Mouse (Mus musculus) heart, embryonic 12.5 days (tissue): ENCODE results near the gene Pxn. TPM values are rescaled to one million over a fixed set of nuclear protein-coding genes. Genes with fewer than 3 reads are reported as not detected.
A peak's percentile ranks its signal among the peaks of the same experiment; 100 is the strongest.

Source experiments
- ATAC-seq: fragments of 200-750 bp; cut with Nextera tagmentation; 2 replicates; pipeline ENCODE4 v1.8.0; 2017; ENCODE audit warnings: moderate TSS enrichment, moderate library complexity; ENCODE audit not compliant: insufficient number of reproducible peaks, low FRiP score
- H3K27ac ChIP-seq: fragments of 300-500 bp; sonication (generic); 2 replicates; pipeline ENCODE4 v1.5.1; 2016; ENCODE audit warnings: mild to moderate bottlenecking, moderate library complexity; ENCODE audit not compliant: poor library complexity, severe bottlenecking
- H3K27me3 ChIP-seq: fragments of 300-500 bp; sonication (generic); replicated peaks from 2 replicates; pipeline ENCODE4 v1.6.1; 2016; ENCODE audit warnings: mild to moderate bottlenecking, moderate library complexity
- H3K36me3 ChIP-seq: fragments of 300-500 bp; sonication (generic); 2 replicates; pipeline ENCODE4 v1.6.1; 2016; ENCODE audit warnings: mild to moderate bottlenecking, moderate library complexity
- H3K4me1 ChIP-seq: fragments of 300-500 bp; sonication (generic); replicated peaks from 2 replicates; pipeline ENCODE4 v1.6.1; 2016; ENCODE audit warnings: mild to moderate bottlenecking
- H3K4me2 ChIP-seq: fragments of 300-500 bp; sonication (generic); 2 replicates; pipeline ENCODE4 v1.6.1; 2016; ENCODE audit warnings: mild to moderate bottlenecking, moderate library complexity
- H3K4me3 ChIP-seq: fragments of 300-500 bp; sonication (generic); 2 replicates; pipeline ENCODE4 v1.5.1; 2016; ENCODE audit warnings: mild to moderate bottlenecking
- H3K9ac ChIP-seq: fragments of 300-500 bp; sonication (generic); 2 replicates; pipeline ENCODE4 v1.6.1; 2016; ENCODE audit warnings: mild to moderate bottlenecking, moderate library complexity
- H3K9me3 ChIP-seq: fragments of 300-500 bp; sonication (generic); replicated peaks from 2 replicates; pipeline ENCODE4 v1.6.1; 2016; ENCODE audit warnings: mild to moderate bottlenecking, moderate library complexity
- WGBS: fragments of 180-500 bp; shearing (Covaris S2); methylation state at CpG from one replicate; pipeline ENCODE4 v1.1.7; 2016; 5-methylcytosine and 5-hydroxymethylcytosine counted together
- polyA plus RNA-seq: library from polyadenylated mRNA; unstranded; fragments of >200 nt; fragmentation: Nextera tagmentation; extraction: Ambion mirVana; gene quantifications from 2 replicates; pipeline ENCODE4 v1.2.1, GENCODE M21; 2016

Gene Pxn
- polyA plus RNA-seq, 1 experiment from 2014 or later = 41.1 TPM

DNA sequence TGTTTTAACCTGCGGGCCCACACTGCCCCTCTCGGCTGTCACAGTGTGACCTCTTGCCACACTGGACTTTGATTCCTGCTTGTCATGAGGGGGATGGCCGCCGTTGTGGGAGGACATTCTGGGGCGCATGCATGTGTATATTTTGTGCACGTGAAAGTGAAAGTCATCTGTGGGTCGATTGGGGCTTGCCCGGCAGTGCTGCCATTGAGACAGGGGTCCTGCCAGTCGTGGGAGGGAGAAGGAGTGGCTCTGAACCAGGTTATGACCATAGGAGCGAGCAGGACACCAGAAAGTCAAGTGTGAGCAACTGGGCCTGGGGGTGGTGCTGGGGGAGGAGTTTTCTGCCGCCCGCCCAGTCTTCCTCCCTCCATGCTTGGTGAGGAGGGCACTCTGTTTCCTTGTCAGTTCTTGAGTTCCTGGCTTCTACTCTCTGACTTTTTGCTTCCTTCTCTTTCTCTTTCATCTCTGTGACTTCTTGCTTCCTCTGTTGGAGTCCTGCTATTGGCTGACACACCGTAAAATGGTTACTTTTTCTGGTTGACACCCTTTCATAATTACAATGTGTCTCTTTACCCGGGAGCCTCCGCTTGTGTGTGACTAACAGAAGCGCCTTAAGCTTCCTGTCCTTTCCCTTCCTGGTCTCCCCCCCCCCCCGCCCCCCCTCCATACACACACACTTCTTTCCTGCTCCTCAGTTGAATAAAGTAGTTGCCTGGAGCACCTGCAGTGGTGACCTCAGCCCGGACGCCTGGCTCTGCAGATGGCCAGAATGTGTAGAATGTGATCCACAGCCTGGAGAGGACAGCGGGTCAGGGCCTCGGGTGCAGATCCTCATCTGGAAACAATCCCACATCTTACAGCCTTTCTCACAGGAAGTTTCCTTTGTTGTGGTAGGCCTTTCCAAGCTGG lies 15.3 kb downstream of the Pxn start:
- Histone ChIP-seq H3K9ac (no peak overlapping the region), H3K27ac (peak overlapping the region; percentile 85), H3K9me3 (no peaks in the 10 kb centered on the region), H3K27me3 (no peaks in the 10 kb centered on the region), H3K36me3 (peaks cover 13% of the 10 kb centered on the region; the same call in 1 of the 2 replicates), H3K4me2 (peak overlapping the region; percentile 38), H3K4me1 (peaks cover 75% of the 10 kb centered on the region), H3K4me3 (no peak overlapping the region)
- ATAC-seq = no peak
- 57% methylated on average over 20 of the region's 21 CpGs for WGBS

- H3K4me2 ChIP-seq = no peak overlapping the region
These were observed 16.1 kb downstream of the Pxn start for GRCm38 (mm10) chr5:115522531-115522930.

GRCm38 (mm10) chr5:115522981-115523499 lies 16.6 kb downstream of the Pxn start:
- Histone ChIP-seq H3K27ac (peak overlapping the region; percentile 85), H3K4me3 (no peak overlapping the region), H3K27me3 (no peaks in the 10 kb centered on the region), H3K9ac (no peak overlapping the region), H3K4me1 (peaks cover 75% of the 10 kb centered on the region), H3K9me3 (no peaks in the 10 kb centered on the region), H3K36me3 (0 out of 2 replicates have a peak, but pooled peaks cover 8% of the 10 kb centered on the region), H3K4me2 (no peak overlapping the region)
- WGBS = 63% methylated on average over 15 of the region's 15 CpGs
- no peak for ATAC-seq

More at GRCm38 (mm10) chr5:115522531-115522930, 16.1 kb downstream of the Pxn start:
- peak overlapping the region; percentile 85 for H3K27ac ChIP-seq
- peaks cover 10% of the 10 kb centered on the region; the same call in 1 of the 2 replicates for H3K36me3 ChIP-seq
- WGBS = 84% methylated on average over 4 of the region's 4 CpGs
- H3K4me1 ChIP-seq = peaks cover 75% of the 10 kb centered on the region
- no peak overlapping the region for H3K9ac ChIP-seq
- H3K9me3 ChIP-seq = no peaks in the 10 kb centered on the region
- no peak for ATAC-seq
- H3K27me3 ChIP-seq = no peaks in the 10 kb centered on the region
- no peak overlapping the region for H3K4me3 ChIP-seq

DNA sequence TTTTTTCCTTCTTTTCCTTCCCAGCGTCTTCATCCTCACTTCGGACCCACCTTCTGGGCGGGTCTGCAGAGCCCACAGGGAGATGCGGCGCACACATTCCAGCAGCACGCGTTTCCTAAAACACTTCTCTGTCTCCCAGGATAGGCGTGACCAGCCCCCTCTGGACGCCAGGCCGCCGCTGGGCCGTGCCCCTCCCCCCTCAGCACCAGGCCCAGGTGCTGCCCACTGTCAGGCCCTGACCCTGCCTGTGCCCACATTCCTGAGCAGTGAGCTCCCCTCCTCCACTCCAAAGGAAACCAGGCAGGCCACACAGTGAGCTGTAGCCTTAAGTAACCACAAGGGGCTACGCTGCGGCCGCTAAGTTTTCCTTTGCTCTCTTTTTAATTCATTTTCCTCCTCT lies 17.5 kb downstream of the Pxn start:
- Histone ChIP-seq H3K36me3 (0 out of 2 replicates have a peak, but pooled peaks cover 6% of the 10 kb centered on the region), H3K27me3 (no peaks in the 10 kb centered on the region), H3K4me3 (no peak overlapping the region; the same call in 1 of the 2 replicates), H3K27ac (peak overlapping the region; percentile 37), H3K9me3 (no peaks in the 10 kb centered on the region), H3K9ac (peak overlapping the region; percentile 30; the same call in 1 of the 2 replicates), H3K4me2 (peak overlapping the region; percentile 58), H3K4me1 (peaks cover 78% of the 10 kb centered on the region)
- 7% methylated on average over 15 of the region's 15 CpGs for WGBS
- ATAC-seq = peak; percentile 44; the same call in 1 of the 2 replicates

- WGBS = 47% methylated on average over 12 of the region's 12 CpGs
- Histone ChIP-seq H3K36me3 (0 out of 2 replicates have a peak, but pooled peaks cover 3% of the 10 kb centered on the region), H3K4me1 (peaks cover 78% of the 10 kb centered on the region), H3K27ac (peak overlapping the region; percentile 37), H3K27me3 (no peaks in the 10 kb centered on the region), H3K4me3 (no peak overlapping the region), H3K9ac (peak overlapping the region; percentile 30; the same call in 1 of the 2 replicates), H3K4me2 (peak overlapping the region; percentile 58), H3K9me3 (no peaks in the 10 kb centered on the region)
- no peak; the same call in 1 of the 2 replicates for ATAC-seq
These were observed 18.0 kb downstream of the Pxn start for GRCm38 (mm10) chr5:115524471-115524870.

- no peak for ATAC-seq
- H3K4me3 ChIP-seq = no peak overlapping the region
- no peak overlapping the region for H3K27ac ChIP-seq
- WGBS = 86% methylated on average over 4 of the region's 4 CpGs
- no peak overlapping the region for H3K4me2 ChIP-seq
- peaks cover 82% of the 10 kb centered on the region for H3K4me1 ChIP-seq
- H3K9ac ChIP-seq = no peak overlapping the region
- 0 out of 2 replicates have a peak, but pooled peaks cover 3% of the 10 kb centered on the region for H3K36me3 ChIP-seq
- no peaks in the 10 kb centered on the region for H3K9me3 ChIP-seq
- no peaks in the 10 kb centered on the region for H3K27me3 ChIP-seq
These were observed 18.9 kb downstream of the Pxn start for GRCm38 (mm10) chr5:115525416-115525815.

DNA sequence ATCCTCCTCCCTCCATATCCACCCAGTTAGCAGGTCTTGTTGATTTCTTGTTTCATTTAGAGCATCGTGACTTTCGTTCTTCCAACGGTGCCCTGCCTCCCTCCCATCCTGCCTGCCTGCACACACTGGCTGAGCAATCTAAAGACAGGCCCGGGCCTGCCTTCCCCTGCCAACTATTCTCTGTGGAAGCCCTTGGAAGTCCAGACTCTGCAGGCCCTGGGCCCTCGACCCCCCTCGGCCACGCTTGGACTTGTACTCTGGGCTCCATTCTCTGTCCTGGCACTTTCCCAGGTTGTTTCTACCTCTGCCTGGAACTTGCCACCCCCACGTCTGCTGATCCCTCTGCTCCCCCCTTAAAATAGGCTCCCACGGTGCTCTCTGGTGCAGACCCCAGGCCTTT lies 19.5 kb downstream of the Pxn start:
- Histone ChIP-seq H3K4me1 (peaks cover 82% of the 10 kb centered on the region), H3K4me2 (no peak overlapping the region), H3K27me3 (no peaks in the 10 kb centered on the region), H3K9me3 (no peaks in the 10 kb centered on the region), H3K27ac (no peak overlapping the region), H3K4me3 (no peak overlapping the region), H3K9ac (no peak overlapping the region), H3K36me3 (0 out of 2 replicates have a peak, but pooled peaks cover 3% of the 10 kb centered on the region)
- 74% methylated on average over 9 of the region's 9 CpGs for WGBS
- no peak for ATAC-seq

DNA sequence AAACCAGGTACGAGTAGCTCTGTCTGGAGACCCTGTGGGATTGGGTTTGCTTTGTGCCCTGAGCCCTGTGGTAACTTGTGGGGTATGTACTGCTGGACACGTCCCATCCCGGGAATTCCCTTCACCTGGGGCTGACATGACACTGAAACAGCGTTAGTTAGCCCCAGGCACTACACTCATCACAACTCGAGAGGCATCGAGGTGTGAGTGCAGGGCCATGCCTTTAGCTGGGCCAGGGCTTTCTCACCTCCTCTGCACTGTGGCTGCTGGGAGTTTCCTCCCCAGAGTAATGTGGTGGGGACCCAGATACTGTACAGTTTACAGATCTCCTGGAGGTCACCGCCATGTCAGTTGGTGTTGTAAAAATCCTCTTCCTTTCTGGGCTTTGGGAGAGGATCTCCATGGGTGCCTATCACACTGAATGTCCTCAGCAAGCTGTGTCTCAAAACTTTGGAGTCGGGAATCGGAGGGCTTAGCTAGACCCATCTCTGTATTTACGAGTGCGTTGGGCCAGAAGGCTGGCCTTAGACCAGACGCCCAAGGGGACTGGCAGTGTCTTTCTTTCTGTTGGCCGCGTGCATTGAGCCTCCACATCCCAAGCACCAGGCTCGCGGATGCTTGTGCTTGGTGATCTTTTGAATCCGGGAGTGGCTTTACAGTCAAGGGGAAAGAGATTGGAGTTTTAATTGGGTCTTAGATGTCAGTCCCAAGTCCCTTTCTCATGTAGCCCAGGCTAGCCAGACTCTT lies 20.2 kb downstream of the Pxn start:
- no peak for ATAC-seq
- H3K4me1 ChIP-seq = peaks cover 82% of the 10 kb centered on the region
- H3K9ac ChIP-seq = no peak overlapping the region
- H3K4me2 ChIP-seq = no peak overlapping the region
- H3K9me3 ChIP-seq = no peaks in the 10 kb centered on the region
- H3K4me3 ChIP-seq = no peak overlapping the region
- H3K27ac ChIP-seq = no peak overlapping the region
- 0 out of 2 replicates have a peak, but pooled peaks cover 3% of the 10 kb centered on the region for H3K36me3 ChIP-seq
- no peaks in the 10 kb centered on the region for H3K27me3 ChIP-seq
- 90% methylated on average over 17 of the region's 17 CpGs for WGBS

DNA sequence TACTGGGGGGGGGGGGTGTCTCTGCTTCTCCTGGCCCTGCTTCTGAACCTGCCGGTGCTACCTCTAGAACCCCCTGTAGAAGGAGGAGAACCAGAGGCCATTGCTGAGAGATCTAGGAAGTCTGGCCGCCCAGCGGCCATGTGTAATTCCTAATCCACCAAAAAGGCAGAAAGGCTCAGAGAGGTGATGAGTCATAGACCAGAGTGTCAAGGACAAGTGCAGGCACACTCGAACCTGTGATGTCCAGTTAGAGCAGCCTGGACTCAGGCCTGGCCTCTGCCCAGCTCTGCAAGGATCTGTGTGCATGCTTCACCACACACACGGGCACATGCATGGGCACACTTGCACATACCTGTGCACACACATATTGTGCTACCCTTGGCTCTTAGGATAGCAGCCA lies 21.7 kb downstream of the Pxn start:
- no peak overlapping the region for H3K27ac ChIP-seq
- H3K4me3 ChIP-seq = no peak overlapping the region
- no peaks in the 10 kb centered on the region for H3K9me3 ChIP-seq
- 0 out of 2 replicates have a peak, but pooled peaks cover 3% of the 10 kb centered on the region for H3K36me3 ChIP-seq
- peaks cover 82% of the 10 kb centered on the region for H3K4me1 ChIP-seq
- WGBS = 69% methylated on average over 5 of the region's 5 CpGs
- no peak overlapping the region for H3K4me2 ChIP-seq
- no peak overlapping the region for H3K9ac ChIP-seq
- H3K27me3 ChIP-seq = no peaks in the 10 kb centered on the region
- no peak for ATAC-seq

DNA sequence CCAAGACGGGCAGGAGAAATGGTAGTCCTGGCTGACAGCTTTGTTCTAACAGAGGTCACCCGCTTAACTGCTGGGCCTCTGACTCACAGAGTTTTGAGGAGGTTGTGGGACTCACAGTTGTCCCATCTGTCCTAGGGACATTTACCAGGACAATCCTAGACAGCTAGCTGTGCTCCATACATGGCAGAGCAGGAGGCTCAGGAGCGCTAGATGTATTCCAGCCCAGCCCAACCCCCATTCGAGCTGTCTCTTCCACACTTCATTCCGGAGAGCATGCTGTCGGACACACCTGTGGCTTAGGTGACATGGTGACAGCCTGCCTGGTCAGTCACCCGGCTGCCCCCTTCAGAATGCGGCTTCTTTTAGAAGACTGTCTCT lies 22.9 kb downstream of the Pxn start:
- H3K9me3 ChIP-seq = no peaks in the 10 kb centered on the region
- no peaks in the 10 kb centered on the region for H3K27me3 ChIP-seq
- peak overlapping the region; percentile 4 for H3K9ac ChIP-seq
- ATAC-seq = no peak
- peak overlapping the region; percentile 38; the same call in 1 of the 2 replicates for H3K4me2 ChIP-seq
- H3K36me3 ChIP-seq = 0 out of 2 replicates have a peak, but pooled peaks cover 3% of the 10 kb centered on the region
- WGBS = 30% methylated on average over 8 of the region's 8 CpGs
- peaks cover 82% of the 10 kb centered on the region for H3K4me1 ChIP-seq
- peak overlapping the region; percentile 85 for H3K27ac ChIP-seq
- H3K4me3 ChIP-seq = no peak overlapping the region
